Mouse (Mus musculus): ENCODE data around the gene Ophn1. TPM values are rescaled to one million over a fixed set of nuclear protein-coding genes. Genes with fewer than 3 reads are reported as not detected.
A peak's percentile ranks its signal among the peaks of the same experiment; 100 is the strongest.

The Ophn1 gene
- polyA plus RNA-seq, 1 experiment from 2014 or later = 42.2 TPM

DNA sequence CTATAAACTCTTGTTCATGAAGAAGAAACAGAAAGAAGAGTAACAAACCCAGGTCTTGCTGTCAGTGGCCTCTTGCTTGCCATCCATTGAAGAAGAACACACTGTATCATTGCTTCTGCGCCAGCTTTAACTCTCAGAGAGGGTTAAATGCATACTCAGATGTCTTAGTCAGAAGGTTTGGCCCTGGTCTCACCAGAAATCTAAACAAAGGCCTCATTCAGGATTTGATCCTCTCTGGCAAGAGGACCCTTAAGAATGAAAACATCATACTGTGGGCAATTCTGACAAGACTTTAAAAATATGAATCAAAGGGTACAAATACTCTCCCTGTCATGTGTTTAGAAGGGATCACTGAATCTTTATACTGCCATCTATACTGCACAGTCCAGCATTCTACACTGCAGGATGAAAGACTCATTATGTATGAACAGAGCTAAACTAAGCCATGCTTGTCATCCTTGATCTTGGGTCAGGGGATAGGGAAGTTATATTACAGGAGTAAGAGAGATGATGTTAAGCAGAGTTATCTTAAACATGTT is 139.5 kb downstream of the Ophn1 start:
- WGBS = 80% methylated on average over 1 of the region's 1 CpGs
- no peaks in the 10 kb centered on the region for H3K27me3 ChIP-seq (ENCODE audit: control insufficient read depth, insufficient read depth, low read length)
- H3K9me3 ChIP-seq (ENCODE audit: control insufficient read depth, low read length) = no peaks in the 10 kb centered on the region
- no peak overlapping the region for H3K4me3 ChIP-seq (replicated peaks; ENCODE audit: low read depth, low read length)
- H3K4me2 ChIP-seq (ENCODE audit: low read length) = no peak overlapping the region
- DNase-seq (no peak), ATAC-seq (ENCODE audit: low FRiP score, low TSS enrichment) (no peak)
- no peak overlapping the region for H3K27ac ChIP-seq (replicated peaks; ENCODE audit: low read depth, low read length)
- H3K4me1 ChIP-seq (ENCODE audit: control insufficient read depth, insufficient read depth, low read length) = no peaks in the 10 kb centered on the region
- no peak overlapping the region for H3K9ac ChIP-seq (replicated peaks; ENCODE audit: low read length)
- H3K36me3 ChIP-seq (ENCODE audit: control insufficient read depth, insufficient read depth, low read length) = no peaks in the 10 kb centered on the region

DNA sequence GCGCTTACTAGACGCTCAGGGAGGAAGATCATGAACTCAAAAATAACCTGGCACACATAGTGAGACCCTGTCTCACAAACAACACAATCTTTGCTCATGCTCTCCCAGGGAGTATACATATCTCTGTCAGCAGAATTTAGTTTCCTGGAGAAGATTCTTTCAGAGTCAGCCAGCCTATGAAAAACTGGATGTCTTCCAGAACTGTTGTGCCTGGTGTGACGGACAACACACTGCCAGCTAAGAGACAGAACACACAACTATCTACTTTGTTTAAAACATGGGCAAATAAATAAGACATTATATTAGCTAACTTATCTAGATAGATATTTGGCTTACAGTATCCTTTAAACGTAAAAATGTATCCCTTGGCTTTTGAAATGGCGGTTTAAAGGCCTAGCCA is 154.1 kb downstream of the Ophn1 start:
- 88% methylated on average over 5 of the region's 5 CpGs for WGBS
- DNase-seq (no peak), ATAC-seq (ENCODE audit: low FRiP score, low TSS enrichment) (no peak)
- H3K36me3 ChIP-seq (ENCODE audit: control insufficient read depth, insufficient read depth, low read length) = no peaks in the 10 kb centered on the region
- no peaks in the 10 kb centered on the region for H3K4me1 ChIP-seq (ENCODE audit: control insufficient read depth, insufficient read depth, low read length)
- H3K27ac ChIP-seq (replicated peaks; ENCODE audit: low read depth, low read length) = no peak overlapping the region
- H3K4me2 ChIP-seq (ENCODE audit: low read length) = no peak overlapping the region
- H3K27me3 ChIP-seq (ENCODE audit: control insufficient read depth, insufficient read depth, low read length) = no peaks in the 10 kb centered on the region
- H3K9ac ChIP-seq (replicated peaks; ENCODE audit: low read length) = no peak overlapping the region
- no peak overlapping the region for H3K4me3 ChIP-seq (replicated peaks; ENCODE audit: low read depth, low read length)
- H3K9me3 ChIP-seq (ENCODE audit: control insufficient read depth, low read length) = no peaks in the 10 kb centered on the region

DNA sequence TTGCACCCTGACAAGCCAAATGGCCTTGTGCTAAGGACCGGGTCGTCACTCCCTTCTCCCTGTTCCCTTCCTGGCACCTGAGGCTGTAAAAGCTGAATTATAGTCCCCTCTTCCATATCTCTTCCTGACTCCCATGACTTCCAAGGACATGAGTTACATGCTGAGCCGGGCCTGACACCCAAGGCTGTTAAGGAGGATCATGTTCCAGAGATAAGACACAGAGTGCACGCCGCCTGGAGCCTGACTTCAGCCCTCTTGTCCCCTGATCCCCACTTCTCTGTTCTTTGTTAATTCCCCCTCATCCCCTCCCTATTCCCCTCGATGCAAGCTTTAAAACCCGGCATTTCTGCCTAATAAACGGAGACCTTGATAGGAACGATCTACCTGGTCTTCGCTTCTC is 167.8 kb downstream of the Ophn1 start:
- Histone ChIP-seq H3K27ac (replicated peaks; ENCODE audit: low read depth, low read length) (no peak overlapping the region), H3K4me3 (replicated peaks; ENCODE audit: low read depth, low read length) (no peak overlapping the region), H3K9ac (replicated peaks; ENCODE audit: low read length) (no peak overlapping the region), H3K4me1 (ENCODE audit: control insufficient read depth, insufficient read depth, low read length) (no peaks in the 10 kb centered on the region), H3K36me3 (ENCODE audit: control insufficient read depth, insufficient read depth, low read length) (no peaks in the 10 kb centered on the region), H3K4me2 (ENCODE audit: low read length) (no peak overlapping the region), H3K9me3 (ENCODE audit: control insufficient read depth, low read length) (no peaks in the 10 kb centered on the region), H3K27me3 (ENCODE audit: control insufficient read depth, insufficient read depth, low read length) (no peaks in the 10 kb centered on the region)
- ATAC-seq (ENCODE audit: low FRiP score, low TSS enrichment) (no peak), DNase-seq (no peak)
- WGBS = 85% methylated on average over 10 of the region's 10 CpGs

DNA sequence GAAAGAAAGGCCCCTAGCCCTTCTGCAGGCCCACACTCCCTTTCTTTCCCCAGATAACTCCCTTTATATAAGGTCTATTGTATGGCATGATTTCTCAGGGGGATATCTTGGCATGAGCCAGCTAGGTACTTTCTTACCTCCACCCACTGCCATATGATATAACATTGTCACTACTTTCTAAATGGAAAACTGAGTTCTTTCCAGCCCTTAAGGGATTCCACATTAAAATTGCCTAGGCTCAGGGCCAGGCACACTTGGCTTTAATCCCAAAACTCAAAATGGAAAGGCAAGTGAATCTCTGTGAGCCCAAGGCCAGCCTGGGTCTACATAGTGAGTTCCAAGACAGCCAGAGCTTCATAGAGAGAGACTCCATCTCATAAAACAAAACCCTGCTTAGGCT is 183.1 kb downstream of the Ophn1 start:
- ATAC-seq (ENCODE audit: low FRiP score, low TSS enrichment) = no peak
- DNase-seq = no peak
- no peaks in the 10 kb centered on the region for H3K9me3 ChIP-seq (ENCODE audit: control insufficient read depth, low read length)
- no peak overlapping the region for H3K9ac ChIP-seq (replicated peaks; ENCODE audit: low read length)
- H3K4me2 ChIP-seq (ENCODE audit: low read length) = no peak overlapping the region
- H3K27me3 ChIP-seq (ENCODE audit: control insufficient read depth, insufficient read depth, low read length) = no peaks in the 10 kb centered on the region
- no peak overlapping the region for H3K27ac ChIP-seq (replicated peaks; ENCODE audit: low read depth, low read length)
- H3K4me1 ChIP-seq (ENCODE audit: control insufficient read depth, insufficient read depth, low read length) = no peaks in the 10 kb centered on the region
- H3K36me3 ChIP-seq (ENCODE audit: control insufficient read depth, insufficient read depth, low read length) = no peaks in the 10 kb centered on the region
- H3K4me3 ChIP-seq (replicated peaks; ENCODE audit: low read depth, low read length) = no peak overlapping the region

DNA sequence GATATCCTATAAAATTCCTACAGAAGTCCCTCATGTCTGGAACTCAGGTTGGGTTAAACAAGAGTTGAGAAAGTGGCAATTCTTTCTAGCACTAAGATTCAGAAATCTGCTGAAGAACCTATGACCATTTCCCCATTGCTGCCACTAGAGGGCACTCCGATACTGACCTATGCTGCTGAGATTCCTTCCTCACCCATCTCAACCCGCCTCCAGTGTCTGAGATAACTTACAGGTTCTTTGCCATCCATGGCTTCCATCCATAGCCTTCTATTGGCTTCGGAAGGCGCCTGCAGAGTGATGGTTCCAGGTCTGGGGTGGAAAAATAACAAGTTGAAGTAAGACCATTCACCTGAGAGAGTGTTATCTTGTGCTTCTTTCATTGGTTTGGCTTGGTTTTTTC is 189.2 kb downstream of the Ophn1 start:
- Histone ChIP-seq H3K9ac (replicated peaks; ENCODE audit: low read length) (no peak overlapping the region), H3K4me2 (ENCODE audit: low read length) (no peak overlapping the region), H3K9me3 (ENCODE audit: control insufficient read depth, low read length) (no peaks in the 10 kb centered on the region), H3K27ac (replicated peaks; ENCODE audit: low read depth, low read length) (no peak overlapping the region), H3K4me1 (ENCODE audit: control insufficient read depth, insufficient read depth, low read length) (no peaks in the 10 kb centered on the region), H3K4me3 (replicated peaks; ENCODE audit: low read depth, low read length) (no peak overlapping the region), H3K36me3 (ENCODE audit: control insufficient read depth, insufficient read depth, low read length) (no peaks in the 10 kb centered on the region), H3K27me3 (ENCODE audit: control insufficient read depth, insufficient read depth, low read length) (no peaks in the 10 kb centered on the region)
- ATAC-seq (ENCODE audit: low FRiP score, low TSS enrichment) (no peak), DNase-seq (peak; percentile 82)
- 27% methylated on average over 4 of the region's 4 CpGs for WGBS

DNA sequence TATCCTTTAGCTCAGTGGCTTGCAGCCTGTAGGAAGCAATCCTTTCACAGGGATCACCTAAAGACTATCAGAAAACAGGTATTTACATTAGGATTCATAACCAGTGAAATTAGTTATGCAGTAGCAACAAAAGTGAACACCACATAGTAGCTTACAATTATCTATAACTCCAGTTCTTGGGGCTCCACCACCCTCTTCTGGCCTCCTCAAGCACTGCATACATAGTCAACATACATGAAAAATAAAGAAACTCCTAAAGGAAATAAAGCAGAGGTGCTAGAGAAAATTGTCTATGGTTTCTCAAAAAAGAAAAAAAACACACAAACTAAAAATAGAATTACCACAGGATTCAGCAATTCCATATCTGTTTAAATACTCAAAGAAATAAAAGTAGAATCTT is 208.2 kb downstream of the Ophn1 start:
- H3K4me1 ChIP-seq (ENCODE audit: control insufficient read depth, insufficient read depth, low read length) = no peaks in the 10 kb centered on the region
- no peak overlapping the region for H3K4me2 ChIP-seq (ENCODE audit: low read length)
- H3K9me3 ChIP-seq (ENCODE audit: control insufficient read depth, low read length) = no peaks in the 10 kb centered on the region
- H3K27me3 ChIP-seq (ENCODE audit: control insufficient read depth, insufficient read depth, low read length) = no peaks in the 10 kb centered on the region
- ATAC-seq (ENCODE audit: low FRiP score, low TSS enrichment) (no peak), DNase-seq (peak; percentile 3)
- H3K9ac ChIP-seq (replicated peaks; ENCODE audit: low read length) = no peak overlapping the region
- no peak overlapping the region for H3K27ac ChIP-seq (replicated peaks; ENCODE audit: low read depth, low read length)
- no peak overlapping the region for H3K4me3 ChIP-seq (replicated peaks; ENCODE audit: low read depth, low read length)
- no peaks in the 10 kb centered on the region for H3K36me3 ChIP-seq (ENCODE audit: control insufficient read depth, insufficient read depth, low read length)

DNA sequence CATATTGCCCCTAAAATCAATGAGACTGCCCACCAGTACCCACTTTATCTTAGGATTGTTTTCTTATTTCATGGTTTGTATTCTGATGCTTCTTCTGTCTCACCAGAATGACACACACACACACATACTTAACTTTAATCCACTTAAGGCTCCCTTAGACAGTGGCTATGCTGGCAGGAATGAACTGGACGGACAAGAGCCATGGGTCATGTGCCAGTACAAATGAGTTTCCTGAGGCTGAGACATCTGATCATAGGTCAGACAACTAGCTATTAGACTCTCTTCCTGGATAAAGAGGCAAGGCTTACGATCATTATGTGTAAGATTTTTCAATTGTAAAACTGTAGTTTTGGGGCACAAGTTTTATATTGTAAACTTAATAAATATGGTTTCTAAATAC is 209.5 kb downstream of the Ophn1 start:
- Histone ChIP-seq H3K27ac (replicated peaks; ENCODE audit: low read depth, low read length) (no peak overlapping the region), H3K4me3 (replicated peaks; ENCODE audit: low read depth, low read length) (no peak overlapping the region), H3K9ac (replicated peaks; ENCODE audit: low read length) (no peak overlapping the region), H3K27me3 (ENCODE audit: control insufficient read depth, insufficient read depth, low read length) (no peaks in the 10 kb centered on the region), H3K4me1 (ENCODE audit: control insufficient read depth, insufficient read depth, low read length) (no peaks in the 10 kb centered on the region), H3K9me3 (ENCODE audit: control insufficient read depth, low read length) (no peaks in the 10 kb centered on the region), H3K36me3 (ENCODE audit: control insufficient read depth, insufficient read depth, low read length) (no peaks in the 10 kb centered on the region), H3K4me2 (ENCODE audit: low read length) (no peak overlapping the region)
- no peak for DNase-seq
- ATAC-seq (ENCODE audit: low FRiP score, low TSS enrichment) = no peak
- 86% methylated on average over 2 of the region's 2 CpGs for WGBS

DNA sequence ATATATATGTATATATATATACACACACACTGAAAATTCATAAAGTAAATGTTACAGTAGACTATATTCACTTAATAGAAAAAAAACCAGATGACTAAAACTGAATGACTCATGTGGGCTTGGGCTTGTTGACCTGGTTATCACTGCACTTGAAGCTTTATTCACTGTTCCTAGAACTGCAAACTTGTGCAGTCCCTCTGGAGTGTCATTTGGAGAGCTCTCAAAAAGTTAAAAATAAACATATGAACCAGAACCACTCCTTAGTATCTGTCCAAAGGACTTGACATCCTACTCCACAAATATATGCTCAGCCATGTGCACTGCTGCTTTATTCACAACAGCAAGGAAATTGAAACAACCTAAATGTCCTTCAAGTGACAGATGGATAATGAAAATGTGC is 219.8 kb downstream of the Ophn1 start:
- H3K27ac ChIP-seq (replicated peaks; ENCODE audit: low read depth, low read length) = no peak overlapping the region
- H3K36me3 ChIP-seq (ENCODE audit: control insufficient read depth, insufficient read depth, low read length) = no peaks in the 10 kb centered on the region
- DNase-seq (no peak), ATAC-seq (ENCODE audit: low FRiP score, low TSS enrichment) (no peak)
- H3K4me2 ChIP-seq (ENCODE audit: low read length) = no peak overlapping the region
- no peak overlapping the region for H3K9ac ChIP-seq (replicated peaks; ENCODE audit: low read length)
- no peaks in the 10 kb centered on the region for H3K4me1 ChIP-seq (ENCODE audit: control insufficient read depth, insufficient read depth, low read length)
- no peaks in the 10 kb centered on the region for H3K9me3 ChIP-seq (ENCODE audit: control insufficient read depth, low read length)
- no peaks in the 10 kb centered on the region for H3K27me3 ChIP-seq (ENCODE audit: control insufficient read depth, insufficient read depth, low read length)
- no peak overlapping the region for H3K4me3 ChIP-seq (replicated peaks; ENCODE audit: low read depth, low read length)

DNA sequence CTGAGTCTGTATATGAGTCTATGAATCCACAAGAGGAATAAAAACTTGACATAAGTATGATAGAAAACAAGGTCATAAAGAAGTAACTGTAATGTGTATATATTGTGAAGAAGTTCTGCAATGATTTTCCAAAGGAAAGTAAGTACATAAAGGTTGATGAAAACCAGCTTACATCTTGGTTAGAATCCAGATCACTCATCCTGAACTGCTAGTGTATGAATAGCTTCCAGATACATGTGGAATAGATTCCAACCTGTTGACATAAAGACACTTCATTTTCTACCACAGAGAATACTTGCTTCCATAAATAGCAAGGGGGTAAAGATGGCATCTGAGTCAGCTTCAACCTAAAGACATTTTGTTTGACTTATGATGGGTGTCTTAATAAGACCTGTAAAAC is 239.4 kb downstream of the Ophn1 start:
- Histone ChIP-seq H3K4me2 (ENCODE audit: low read length) (no peak overlapping the region), H3K4me1 (ENCODE audit: control insufficient read depth, insufficient read depth, low read length) (no peaks in the 10 kb centered on the region), H3K4me3 (replicated peaks; ENCODE audit: low read depth, low read length) (no peak overlapping the region), H3K9ac (replicated peaks; ENCODE audit: low read length) (no peak overlapping the region), H3K27me3 (ENCODE audit: control insufficient read depth, insufficient read depth, low read length) (no peaks in the 10 kb centered on the region), H3K36me3 (ENCODE audit: control insufficient read depth, insufficient read depth, low read length) (no peaks in the 10 kb centered on the region), H3K9me3 (ENCODE audit: control insufficient read depth, low read length) (no peaks in the 10 kb centered on the region), H3K27ac (replicated peaks; ENCODE audit: low read depth, low read length) (no peak overlapping the region)
- no peak for DNase-seq
- ATAC-seq (ENCODE audit: low FRiP score, low TSS enrichment) = no peak

All from midbrain, embryonic 14.5 days (tissue).